Mouse (Mus musculus) left cerebral cortex, postnatal 36 days (tissue): Measurements from ENCODE around the gene Mpv17l. TPM values are rescaled to one million over a fixed set of nuclear protein-coding genes. Genes with fewer than 3 reads are reported as not detected.
"Not testable (repeated sequence)": the region's sequence is repeated elsewhere in the genome, so short reads cannot be mapped to it uniquely, and the experiment has no call there.

Source experiments
- DNase-seq, 2 experiments: peaks; one replicate each; pipeline ENCODE4 v3.0.0; 2021 to 2022; ENCODE audit warnings: low spot score in 2 of 2, mixed read lengths in 1 of 2
- intact Hi-C: fragments of 180-260 bp; cut with DNase I; formaldehyde crosslinking; loops from one replicate; pipeline ENCODE4 v1.15.1; 2025
- total RNA-seq, 2 experiments: library from RNA; stranded (reverse); gene quantifications; 2 replicates each; pipeline ENCODE4 v1.2.3; 2021

Mpv17l gene
- total RNA-seq, 2 experiments from 2014 or later = 68.1 to 70.6 TPM

DNA sequence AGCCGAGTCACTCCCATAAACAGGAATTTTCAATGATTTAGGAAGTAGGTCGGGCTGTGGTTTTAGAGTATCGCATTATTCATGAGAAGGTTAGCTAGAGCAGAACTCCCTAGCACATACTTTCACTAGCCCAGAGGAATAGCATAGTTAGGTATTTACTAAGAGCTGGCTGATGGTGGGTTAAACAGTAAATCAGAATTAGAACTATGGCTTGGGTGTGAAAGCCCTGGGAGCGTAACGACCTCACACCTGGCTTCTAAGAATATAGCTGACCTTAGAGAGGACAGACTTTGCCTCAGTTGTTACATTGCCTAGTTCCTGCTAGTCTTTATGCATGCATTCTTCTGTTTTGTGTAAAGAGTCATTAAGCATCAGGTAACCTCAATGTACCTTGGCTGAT is 20.0 kb downstream of the Mpv17l start:
- intact Hi-C loops, DNase-seq: not testable (repeated sequence)

DNA sequence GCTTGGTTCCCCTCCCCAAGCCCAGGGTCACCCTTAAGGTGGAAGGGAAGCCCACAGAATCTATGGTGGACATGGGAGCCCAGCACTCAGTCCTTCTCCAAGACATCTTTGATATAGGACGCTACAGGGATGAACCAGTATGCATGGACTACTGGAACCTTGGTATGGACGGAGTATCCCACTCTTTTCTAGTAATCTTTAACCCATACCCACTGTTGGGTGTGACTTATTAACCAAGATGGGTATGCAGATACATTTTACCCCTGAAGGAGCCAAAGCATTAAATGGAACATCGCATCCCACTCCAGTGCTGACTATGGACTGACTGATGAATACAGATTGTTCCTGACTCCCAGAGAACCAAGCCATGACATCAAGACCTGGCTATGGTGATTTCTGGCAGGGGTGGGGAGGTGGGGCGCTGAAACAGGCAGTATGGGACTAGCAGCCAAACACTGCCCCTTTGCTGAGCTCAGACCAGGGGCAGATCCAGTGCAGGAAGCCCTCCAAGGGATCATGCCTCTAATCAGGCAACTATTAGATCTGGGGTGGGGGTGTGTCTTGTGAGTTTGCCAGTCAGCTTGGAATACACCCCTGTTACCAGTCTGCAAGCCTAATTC is 24.6 kb downstream of the Mpv17l start:
- intact Hi-C loops = no loop called here
- DNase-seq = no peak

DNA sequence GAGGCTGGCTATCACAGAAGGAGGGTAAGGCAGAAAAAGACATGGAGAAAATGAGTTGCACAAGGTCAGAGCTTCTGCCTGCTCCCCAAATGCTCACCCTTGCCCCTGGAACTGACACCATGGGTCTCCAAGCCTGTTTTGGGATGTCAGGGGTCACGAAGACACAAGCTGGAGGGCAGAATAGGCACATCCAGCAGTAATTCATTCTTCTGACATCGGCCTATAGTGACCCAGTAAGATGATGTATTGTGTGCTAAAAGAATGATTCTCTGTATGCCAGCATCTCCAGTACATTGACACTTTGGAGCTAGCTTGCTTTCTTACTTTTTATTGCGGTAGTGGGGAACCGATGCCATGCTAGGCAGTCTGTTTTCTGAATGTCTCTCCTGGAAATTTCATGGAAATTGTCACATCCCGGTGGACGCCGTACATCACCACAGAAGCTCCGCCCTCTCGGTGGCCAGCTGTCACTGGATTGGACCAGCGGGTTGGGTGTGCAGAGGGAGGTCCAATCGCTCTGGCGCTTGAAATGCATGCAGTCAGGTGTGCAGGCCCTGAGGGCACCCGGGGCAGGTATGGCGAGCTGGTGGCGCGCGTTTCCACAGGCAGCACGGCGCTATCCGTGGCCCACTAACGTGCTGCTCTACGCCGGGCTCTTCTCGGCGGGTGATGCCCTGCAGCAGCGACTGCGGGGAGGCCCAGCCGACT is 37.3 kb downstream of the Mpv17l start:
- intact Hi-C loops = loop anchor here (5.0 kb wide), 1 partner anchor 47 kb away; the partner anchor contains the start of genes 2900011O08Rik and Ifitm7
- DNase-seq = peak; percentile 81 to 86

DNA sequence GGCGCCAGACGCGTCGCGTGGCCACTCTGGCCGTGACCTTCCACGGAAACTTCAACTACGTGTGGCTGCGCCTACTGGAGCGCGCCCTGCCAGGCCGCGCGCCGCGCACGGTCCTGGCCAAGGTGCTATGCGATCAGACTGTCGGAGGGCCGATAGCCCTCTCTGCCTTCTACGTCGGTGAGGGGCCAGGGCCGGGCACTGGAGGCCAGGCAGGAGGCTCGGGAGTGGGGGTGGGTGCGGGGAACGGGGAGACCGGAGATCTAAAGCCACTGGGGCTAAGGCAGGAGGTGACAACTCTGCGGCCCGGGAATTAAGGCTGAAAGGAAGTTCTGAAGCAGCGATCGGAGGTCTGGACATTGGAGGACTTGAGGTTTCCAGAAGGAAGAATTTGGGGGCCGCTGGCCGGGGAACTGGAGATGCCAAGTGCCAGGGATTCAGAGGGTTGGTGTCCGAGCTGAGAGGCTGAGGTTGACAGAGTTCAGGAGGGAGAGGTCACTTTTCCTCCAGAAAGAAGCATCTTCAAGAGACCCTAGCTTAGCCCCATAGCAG is 38.0 kb downstream of the Mpv17l start:
- intact Hi-C loops = loop anchor here (5.0 kb wide), 1 partner anchor 46 kb away; the partner anchor contains the start of genes 2900011O08Rik and Ifitm7
- peak in 1 of 2 experiments; percentile 11 for DNase-seq

DNA sequence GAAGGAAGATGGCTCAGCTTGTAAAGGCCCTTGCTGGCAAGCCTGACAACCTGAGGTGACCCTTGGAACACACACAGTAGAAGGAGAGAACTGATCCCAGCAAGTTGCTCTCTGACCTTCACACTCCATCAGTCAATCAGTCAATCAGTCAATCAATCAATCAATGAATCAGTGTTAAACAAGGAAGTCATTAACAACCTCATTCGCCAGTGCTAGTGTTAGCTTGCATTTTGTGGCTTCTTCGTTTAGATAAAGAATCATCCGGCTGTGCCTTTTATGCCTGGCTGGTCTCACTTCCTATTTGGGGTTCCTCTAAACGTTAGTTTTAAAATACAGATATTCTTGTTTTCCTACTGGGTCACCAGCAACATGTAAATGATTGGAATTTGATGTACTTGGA is 41.2 kb downstream of the Mpv17l start:
- intact Hi-C loops = loop anchor here (5.0 kb wide), 1 partner anchor 43 kb away; the partner anchor contains the start of genes 2900011O08Rik and Ifitm7
- DNase-seq = no peak

DNA sequence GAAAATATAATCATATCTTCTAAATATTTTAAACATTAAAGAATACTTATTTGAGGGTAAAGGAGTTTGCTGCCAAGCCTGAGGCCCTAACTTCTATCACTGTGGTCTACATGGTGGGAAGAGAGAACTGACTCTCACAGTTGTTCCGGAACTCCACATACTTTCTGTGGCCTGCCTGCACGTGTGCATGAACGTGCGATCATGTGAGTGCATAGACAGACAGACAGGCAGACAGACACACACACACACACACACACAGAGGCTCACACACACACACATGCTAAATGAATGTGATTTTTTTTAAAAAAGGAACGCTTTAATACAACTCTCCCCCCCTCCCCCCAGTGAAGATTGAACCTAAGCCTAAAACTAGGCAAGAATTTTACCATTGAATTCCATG is 41.8 kb downstream of the Mpv17l start:
- DNase-seq = no peak
- intact Hi-C loops = loop anchor here (5.0 kb wide), 1 partner anchor 43 kb away; the partner anchor contains the start of genes 2900011O08Rik and Ifitm7

DNA sequence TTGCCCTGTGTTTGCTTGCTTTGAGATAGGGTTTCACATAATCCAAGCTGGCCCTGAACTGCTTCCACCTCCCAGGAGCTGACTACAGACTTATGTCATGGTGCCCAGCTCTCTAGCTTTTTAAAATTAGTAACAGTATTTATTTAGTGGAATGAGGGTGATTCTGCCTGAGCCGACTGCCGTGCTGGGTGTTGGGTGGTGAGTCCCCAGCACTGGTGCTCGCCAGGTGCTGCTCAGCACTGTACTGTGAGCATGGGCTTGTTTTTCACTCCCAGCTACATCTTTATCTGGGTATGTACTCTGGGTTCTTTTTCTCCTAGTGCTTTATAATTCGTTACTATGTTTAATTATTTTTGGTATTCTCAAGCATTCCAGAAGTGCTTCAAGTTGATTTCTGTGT is 42.2 kb downstream of the Mpv17l start:
- DNase-seq = no peak
- intact Hi-C loops = no loop called here

DNA sequence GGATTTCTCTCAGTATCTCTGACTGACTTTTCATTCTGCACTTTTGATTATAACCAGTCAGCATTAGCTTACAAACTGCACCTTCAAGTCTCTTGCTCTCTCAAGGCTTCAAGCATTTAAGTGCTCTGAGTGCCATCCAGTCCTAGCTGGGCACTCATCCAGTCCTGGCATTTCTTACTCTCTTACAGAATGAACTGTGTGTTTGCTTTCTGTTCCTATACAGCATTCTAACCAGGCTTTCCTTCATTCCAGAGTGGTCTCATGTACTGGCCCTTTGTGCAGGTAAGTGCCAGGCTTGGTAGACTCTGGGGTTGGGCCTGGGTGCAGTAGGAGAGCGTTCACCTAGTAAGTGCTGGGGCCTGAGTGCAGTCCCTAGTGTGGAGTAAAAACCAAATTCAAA is 43.3 kb downstream of the Mpv17l start:
- intact Hi-C loops = no loop called here
- no peak for DNase-seq

DNA sequence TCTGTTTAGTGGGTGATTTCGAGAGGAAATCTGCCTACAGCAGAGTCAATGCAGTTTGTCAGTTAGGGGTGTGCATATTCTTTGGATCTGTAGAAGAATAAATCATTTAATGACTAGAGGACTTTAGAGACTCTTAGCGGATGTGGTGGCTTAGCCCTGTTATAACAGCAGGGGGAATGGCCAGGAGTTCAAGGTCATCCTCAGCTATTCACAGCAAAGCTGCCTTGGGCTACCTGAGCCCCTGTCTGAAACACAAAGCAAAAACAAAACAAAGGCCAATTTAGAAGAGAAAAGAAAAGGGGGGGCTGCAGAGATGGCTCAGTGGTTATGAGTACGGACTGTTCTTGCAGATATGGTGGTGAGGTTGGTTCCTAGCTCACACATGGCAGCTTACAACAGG is 48.3 kb downstream of the Mpv17l start:
- intact Hi-C loops = no loop called here
- DNase-seq = no peak

DNA sequence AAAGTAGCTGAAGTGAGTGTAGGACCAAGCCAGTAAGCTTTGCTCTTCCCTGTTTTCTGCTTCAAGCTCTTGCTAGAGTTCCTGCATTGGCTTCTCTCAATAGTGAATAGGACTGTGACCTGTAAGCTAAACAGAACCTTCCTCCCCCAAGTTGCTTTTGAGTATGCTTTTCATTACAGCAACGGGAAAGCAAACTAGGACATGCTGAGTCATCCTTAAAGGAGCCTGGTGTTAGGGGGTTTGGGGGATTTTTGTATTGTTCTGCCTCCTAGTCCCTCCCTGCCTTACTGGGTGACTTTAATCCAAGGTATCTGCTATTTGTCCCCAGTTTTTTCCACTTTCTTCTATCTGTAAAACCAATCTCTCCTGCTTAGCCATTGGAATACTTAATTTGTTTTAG is 59.1 kb downstream of the Mpv17l start:
- intact Hi-C loops = no loop called here
- DNase-seq = no peak

DNA sequence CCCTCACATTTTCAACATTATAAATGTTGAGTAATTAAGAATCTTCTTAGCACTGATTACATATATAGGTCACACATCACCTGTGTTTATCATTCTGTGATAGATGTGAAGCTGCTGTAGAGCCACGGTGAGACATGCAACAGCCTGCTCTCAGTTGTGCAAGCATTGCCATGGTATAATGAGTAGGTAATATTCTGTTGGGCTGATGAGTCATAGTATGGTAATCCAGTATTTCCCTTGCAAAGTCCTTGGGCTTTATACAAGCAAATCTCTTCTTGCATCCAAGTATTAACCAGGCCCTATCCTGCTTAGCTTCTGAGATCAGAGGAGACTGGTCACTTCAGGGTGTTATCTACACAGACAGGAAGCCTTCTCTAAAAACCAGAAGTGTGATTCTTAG is 66.1 kb downstream of the Mpv17l start:
- intact Hi-C loops = no loop called here
- DNase-seq = no peak

DNA sequence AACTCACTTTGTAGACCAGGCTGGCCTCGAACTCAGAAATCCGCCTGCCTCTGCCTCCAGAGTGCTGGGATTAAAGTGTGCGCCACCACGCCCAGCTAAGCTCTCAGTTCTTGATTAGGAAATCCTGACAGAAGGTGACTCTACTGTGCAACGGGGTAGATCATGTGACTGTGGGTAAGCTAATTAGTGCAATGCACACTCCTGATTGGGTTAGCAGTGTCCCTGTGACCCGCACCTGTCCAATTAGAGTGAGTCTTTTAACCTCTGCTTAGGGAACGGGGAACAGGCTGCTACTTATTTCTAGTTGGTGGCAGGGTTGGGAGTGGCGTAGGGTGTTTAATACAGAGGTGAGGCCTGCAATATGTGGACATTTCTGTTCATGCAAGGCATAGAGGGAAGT is 69.1 kb downstream of the Mpv17l start:
- DNase-seq = no peak
- intact Hi-C loops = no loop called here

DNA sequence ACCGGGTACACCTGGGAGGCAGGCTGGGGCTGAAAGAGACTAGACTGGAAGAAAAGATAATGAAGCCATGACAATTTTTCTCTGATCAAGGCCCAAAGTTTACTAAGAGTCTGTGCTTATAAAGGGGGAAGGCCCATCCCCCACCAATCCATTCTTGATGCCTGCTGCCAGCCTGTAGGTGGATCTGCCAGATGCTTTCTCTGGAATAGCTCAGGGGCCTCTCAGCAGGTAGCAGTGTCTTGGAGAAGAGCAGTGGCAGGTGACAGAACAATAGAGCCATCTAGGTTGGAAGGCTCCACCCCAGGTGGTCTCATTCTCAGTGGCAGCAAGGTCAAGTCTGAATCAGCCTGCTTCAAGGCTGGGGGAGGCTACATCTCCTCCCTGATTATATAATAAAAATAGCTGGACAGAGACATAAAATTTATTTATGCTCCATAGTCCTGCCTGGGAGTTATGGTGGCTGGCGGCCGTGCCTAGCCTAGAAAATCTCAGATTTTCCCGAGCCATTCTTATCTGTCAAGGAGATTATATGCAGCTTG is 73.5 kb downstream of the Mpv17l start:
- DNase-seq, intact Hi-C loops: not testable (repeated sequence)

DNA sequence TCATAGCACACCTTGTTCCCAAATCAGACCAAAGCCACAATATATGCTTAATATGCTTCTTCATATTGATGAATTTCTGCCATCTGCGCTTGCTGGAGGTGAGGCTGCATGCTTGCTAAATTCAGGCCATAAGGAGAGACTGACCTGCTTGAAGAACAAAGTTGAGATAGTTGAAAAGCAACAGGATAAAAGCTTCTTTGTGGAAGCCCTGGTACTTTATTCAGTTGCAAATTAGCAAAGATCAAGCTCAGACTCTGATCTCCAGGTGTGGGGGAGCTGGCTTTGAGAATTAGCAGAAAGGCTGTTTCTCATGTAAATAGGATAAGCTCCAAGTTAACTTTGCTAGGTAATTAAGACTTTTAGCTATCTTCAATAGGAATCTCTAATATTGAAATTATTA is 74.1 kb downstream of the Mpv17l start:
- intact Hi-C loops, DNase-seq: not testable (repeated sequence)

DNA sequence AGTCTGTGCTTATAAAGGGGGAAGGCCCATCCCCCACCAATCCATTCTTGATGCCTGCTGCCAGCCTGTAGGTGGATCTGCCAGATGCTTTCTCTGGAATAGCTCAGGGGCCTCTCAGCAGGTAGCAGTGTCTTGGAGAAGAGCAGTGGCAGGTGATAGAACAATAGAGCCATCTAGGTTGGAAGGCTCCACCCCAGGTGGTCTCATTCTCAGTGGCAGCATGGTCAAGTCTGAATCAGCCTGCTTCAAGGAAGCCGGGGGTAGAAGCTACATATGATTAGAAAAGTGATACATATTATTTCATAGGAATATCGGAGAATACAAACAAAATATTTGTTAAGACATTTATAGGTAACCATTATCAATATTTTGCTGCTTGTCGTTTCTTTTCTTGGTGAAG is 78.8 kb downstream of the Mpv17l start:
- not testable (repeated sequence) for DNase-seq
- intact Hi-C loops = loop anchor here (10.0 kb wide), 1 partner anchor 93 kb away; no protein-coding TSS in a partner anchor

DNA sequence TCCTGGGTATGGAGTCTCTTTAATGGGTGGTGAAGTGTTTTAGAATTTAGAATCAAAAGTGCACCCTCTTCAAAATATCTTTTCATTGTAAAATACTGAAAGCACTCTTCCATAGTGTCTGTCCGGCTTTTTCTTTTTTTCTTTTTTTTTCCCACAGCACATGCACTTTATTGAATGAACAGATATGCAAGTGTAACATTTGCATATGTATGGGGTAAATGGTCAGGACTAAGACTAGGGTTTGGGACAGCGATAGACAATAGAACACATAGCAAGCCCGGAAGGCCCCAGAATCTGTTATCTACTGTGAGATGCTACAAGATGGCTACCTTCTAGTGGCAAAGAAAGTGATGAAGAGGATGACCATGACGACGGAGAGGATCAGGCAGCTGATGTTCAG is 80.2 kb downstream of the Mpv17l start:
- intact Hi-C loops = loop anchor here (10.0 kb wide), 1 partner anchor 92 kb away; no protein-coding TSS in a partner anchor
- no peak for DNase-seq

DNA sequence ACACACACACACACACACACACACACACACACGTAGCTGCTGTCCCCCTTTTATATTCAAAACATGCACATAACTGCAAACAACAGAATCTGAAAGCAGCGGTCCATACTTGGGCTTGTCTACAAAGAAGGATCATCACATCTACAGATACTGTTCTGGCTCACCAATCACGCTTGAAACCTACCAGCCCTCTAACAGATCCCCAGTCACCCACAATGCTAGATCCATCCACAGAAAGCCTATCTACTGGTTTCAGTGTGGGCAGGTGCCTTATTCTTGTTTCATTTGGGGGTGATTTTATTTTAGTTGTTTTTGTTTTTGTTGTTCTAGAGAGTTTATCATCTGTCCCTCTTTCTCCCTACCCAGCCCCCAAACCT is 83.2 kb downstream of the Mpv17l start:
- DNase-seq = no peak
- intact Hi-C loops = loop anchor here (5.0 to 10.0 kb wide), 3 partner anchors 44 to 89 kb away; no protein-coding TSS in a partner anchor

DNA sequence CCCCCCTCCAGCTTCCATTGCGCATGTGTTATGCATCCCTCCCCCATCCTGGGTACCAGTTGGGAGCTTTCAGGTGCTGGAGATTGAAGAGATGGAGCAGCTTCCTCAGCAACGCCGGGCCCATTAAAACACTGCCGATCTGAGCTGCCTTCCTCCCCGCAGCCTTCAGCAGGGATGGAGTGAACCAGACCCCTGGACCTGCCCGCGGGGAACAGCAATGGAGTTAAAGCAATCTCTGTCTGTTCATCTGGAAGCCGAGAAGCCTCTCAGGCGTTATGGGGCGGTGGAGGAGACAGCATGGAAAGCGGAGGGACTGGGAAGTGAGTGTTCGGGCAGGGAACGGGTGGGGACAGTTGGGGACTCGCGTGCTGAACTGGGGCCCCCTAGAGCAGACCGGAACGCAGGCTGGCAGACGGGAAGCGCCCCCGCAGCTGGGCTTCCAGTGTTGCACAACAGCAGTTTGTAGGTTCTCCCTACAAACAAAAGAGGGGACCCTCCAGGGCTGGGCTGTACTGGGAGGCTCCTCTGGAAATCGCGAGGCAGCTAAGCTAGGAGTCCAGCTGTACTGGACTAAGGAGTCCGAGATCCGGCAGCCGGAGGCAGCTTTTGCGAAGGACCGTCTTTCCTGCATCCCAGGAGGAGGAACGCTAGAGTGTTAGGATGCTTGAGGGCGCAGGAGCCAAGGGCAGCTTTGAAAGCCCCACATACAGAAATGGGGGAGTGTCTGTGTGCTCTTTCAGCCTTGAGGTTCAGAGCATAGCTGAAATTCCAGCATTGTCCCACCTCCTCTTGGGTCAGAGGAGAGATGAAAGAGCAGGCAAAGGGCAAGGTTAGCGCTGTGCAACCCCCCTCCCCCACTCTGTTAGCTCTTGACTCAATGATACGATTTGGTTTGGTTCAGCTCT is 83.9 kb downstream of the Mpv17l start, which contains the start of the genes 2900011O08Rik and Ifitm7:
TSS of gene 2900011O08Rik (plus strand) at position 31 of the 905 bp plus-strand sequence.
TSS of gene Ifitm7 (minus strand) at position 315 of the 905 bp plus-strand sequence.
- DNase-seq = peak; percentile 70 to 73
- intact Hi-C loops = loop anchor here (5.0 to 10.0 kb wide), 3 partner anchors 45 to 88 kb away; no protein-coding TSS in a partner anchor
